Mouse (Mus musculus) lung, embryonic 14.5 days (tissue): Measurements from ENCODE around the gene Naaladl1. TPM values are rescaled to one million over a fixed set of nuclear protein-coding genes. Genes with fewer than 3 reads are reported as not detected.

Source experiments
- ATAC-seq: fragments of 200-750 bp; cut with Nextera tagmentation; 2 replicates; pipeline ENCODE4 v1.8.0; 2017; ENCODE audit warnings: mild to moderate bottlenecking, moderate TSS enrichment, moderate library complexity; ENCODE audit not compliant: insufficient read depth
- DNase-seq: peaks from one replicate; pipeline ENCODE4 v3.0.0-alpha.2; 2015
- H3K27ac ChIP-seq: fragments of 300-500 bp; sonication (generic); 2 replicates; pipeline ENCODE4 v1.5.1; 2014; ENCODE audit warnings: low read depth, mild to moderate bottlenecking, moderate library complexity
- H3K27me3 ChIP-seq: fragments of 300-500 bp; sonication (generic); 2 replicates; pipeline ENCODE4 v1.6.1; 2014; ENCODE audit warnings: low read length, control low read depth; ENCODE audit not compliant: insufficient read depth
- H3K36me3 ChIP-seq: fragments of 300-500 bp; sonication (generic); 2 replicates; pipeline ENCODE4 v1.6.1; 2014; ENCODE audit warnings: control low read depth; ENCODE audit not compliant: insufficient read depth
- H3K4me1 ChIP-seq: fragments of 300-500 bp; sonication (generic); 2 replicates; pipeline ENCODE4 v1.6.1; 2014; ENCODE audit warnings: antibody characterized with exemption, control low read depth; ENCODE audit not compliant: insufficient read depth
- H3K4me2 ChIP-seq: fragments of 300-500 bp; sonication (generic); 2 replicates; pipeline ENCODE4 v1.6.1; 2014; ENCODE audit warnings: mild to moderate bottlenecking
- H3K4me3 ChIP-seq: fragments of 300-500 bp; sonication (generic); 2 replicates; pipeline ENCODE4 v1.5.1; 2014; ENCODE audit warnings: low read depth, low read length
- H3K9ac ChIP-seq: fragments of 300-500 bp; sonication (generic); 2 replicates; pipeline ENCODE4 v1.6.1; 2014
- H3K9me3 ChIP-seq: fragments of 300-500 bp; sonication (generic); 2 replicates; pipeline ENCODE4 v1.6.1; 2016; ENCODE audit warnings: low read depth, low read length, control low read depth
- CTCF ChIP-seq: IDR thresholded peaks from 2 replicates; pipeline ENCODE4 v1.5.1; 2016; ENCODE audit warnings: antibody characterized with exemption, low read depth
- WGBS: fragments of 180-500 bp; shearing (Covaris S2); extraction: QIAGEN DNeasy Blood & Tissue Kit; methylation state at CpG from one replicate; pipeline ENCODE4 v1.1.7; 2014; 5-methylcytosine and 5-hydroxymethylcytosine counted together
- polyA plus RNA-seq: library from polyadenylated mRNA; unstranded; fragments of >200 nt; fragmentation: Nextera tagmentation; extraction: Ambion mirVana; gene quantifications from 2 replicates; pipeline ENCODE4 v1.2.1, GENCODE M21; 2014

Naaladl1 gene
- polyA plus RNA-seq, 1 experiment from 2014 or later = 0.51 TPM

DNA sequence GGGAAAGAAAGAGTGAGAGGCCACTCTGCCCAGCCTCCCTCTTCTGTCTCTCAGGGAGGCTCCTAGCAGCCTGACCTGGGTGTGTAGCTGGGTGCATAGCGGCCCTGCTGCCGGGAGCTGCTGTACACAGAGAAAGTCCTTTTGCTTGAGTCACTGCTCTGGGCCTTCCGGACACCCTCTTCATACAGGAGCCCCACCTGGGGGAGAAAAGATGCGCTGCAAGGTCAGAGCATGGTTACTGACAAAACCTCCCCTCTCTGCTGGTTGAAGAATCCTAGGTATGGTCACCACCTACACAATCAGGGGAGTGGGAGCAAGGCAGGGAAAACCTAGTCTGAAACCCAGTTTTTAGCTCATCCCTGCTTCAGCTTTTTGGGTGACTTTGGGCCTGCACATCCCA is 36.6 kb upstream of the Naaladl1 start:
- H3K9ac ChIP-seq = no peak overlapping the region
- H3K4me2 ChIP-seq = no peak overlapping the region
- H3K9me3 ChIP-seq = no peaks in the 10 kb centered on the region
- peaks cover 44% of the 10 kb centered on the region for H3K36me3 ChIP-seq
- TF ChIP-seq CTCF = no peak
- WGBS = 73% methylated on average over 4 of the region's 4 CpGs
- H3K27me3 ChIP-seq = no peaks in the 10 kb centered on the region
- H3K4me3 ChIP-seq = no peak overlapping the region
- DNase-seq (no peak), ATAC-seq (no peak)
- peaks cover 7% of the 10 kb centered on the region; the same call in 1 of the 2 replicates for H3K4me1 ChIP-seq
- H3K27ac ChIP-seq = no peak overlapping the region

DNA sequence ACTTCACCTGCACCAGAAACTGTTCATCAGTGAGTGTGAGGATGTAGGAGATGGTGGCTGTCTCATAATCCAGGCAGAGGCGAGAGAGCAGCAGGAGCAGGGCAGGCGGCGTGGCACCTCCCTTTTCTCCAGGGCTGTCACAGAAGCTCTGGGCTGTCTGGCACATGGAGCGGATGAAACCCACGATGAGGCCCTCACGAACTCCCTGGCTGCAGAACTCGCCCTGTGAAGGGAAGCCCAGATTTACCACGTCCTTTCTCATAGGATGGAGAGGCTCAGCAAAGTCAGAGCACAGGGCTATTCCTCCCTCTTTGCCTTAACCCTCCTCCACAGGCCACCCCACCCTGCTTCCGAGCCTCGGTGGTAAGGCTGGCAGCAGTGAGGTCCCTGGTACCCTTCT is 35.7 kb upstream of the Naaladl1 start:
- Histone ChIP-seq H3K9me3 (no peaks in the 10 kb centered on the region), H3K4me3 (no peak overlapping the region), H3K4me2 (no peak overlapping the region), H3K36me3 (peaks cover 50% of the 10 kb centered on the region), H3K9ac (no peak overlapping the region), H3K27ac (no peak overlapping the region), H3K4me1 (peaks cover 7% of the 10 kb centered on the region; the same call in 1 of the 2 replicates), H3K27me3 (no peaks in the 10 kb centered on the region)
- no peak for TF ChIP-seq CTCF
- DNase-seq (no peak), ATAC-seq (no peak)
- WGBS = 83% methylated on average over 10 of the region's 10 CpGs

DNA sequence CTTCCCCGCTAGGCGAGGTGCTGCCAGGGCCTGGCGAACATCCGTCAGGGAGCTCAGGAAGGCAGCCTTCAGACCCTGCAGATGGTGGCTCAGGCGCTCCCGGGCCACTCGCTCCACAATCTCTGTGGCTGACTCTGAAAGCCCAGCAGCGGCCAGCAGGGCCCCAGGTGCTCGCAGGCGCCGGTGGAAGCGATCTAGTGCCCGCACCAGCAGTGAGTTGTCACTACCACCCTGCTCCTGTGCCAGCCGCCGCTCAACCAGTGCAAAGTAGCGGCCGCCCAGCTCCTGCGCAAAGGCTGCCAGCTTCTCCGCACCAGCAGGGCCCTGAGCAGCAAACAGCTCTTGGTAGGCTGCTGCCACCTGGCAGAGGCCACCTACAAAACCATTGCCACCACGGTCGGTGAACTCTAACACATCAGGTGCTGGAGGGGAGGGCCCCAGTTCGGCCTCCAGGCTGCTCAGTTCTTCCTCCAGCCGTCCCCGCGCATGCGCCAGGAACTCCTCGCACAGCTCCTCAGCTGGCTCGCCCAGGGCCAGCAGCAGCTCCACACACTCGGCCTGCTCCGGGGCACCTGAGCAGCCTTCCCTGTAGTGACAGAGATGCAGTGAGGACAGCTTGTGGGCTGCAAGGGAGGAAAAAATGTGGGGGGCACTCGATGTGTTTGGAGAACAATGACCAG is 34.9 kb upstream of the Naaladl1 start:
- no peak for TF ChIP-seq CTCF
- Histone ChIP-seq H3K4me2 (no peak overlapping the region), H3K4me1 (peaks cover 7% of the 10 kb centered on the region; the same call in 1 of the 2 replicates), H3K4me3 (no peak overlapping the region), H3K36me3 (peaks cover 58% of the 10 kb centered on the region), H3K9me3 (no peaks in the 10 kb centered on the region), H3K9ac (no peak overlapping the region), H3K27me3 (no peaks in the 10 kb centered on the region), H3K27ac (no peak overlapping the region)
- WGBS = 86% methylated on average over 31 of the region's 31 CpGs
- DNase-seq (no peak), ATAC-seq (no peak)

DNA sequence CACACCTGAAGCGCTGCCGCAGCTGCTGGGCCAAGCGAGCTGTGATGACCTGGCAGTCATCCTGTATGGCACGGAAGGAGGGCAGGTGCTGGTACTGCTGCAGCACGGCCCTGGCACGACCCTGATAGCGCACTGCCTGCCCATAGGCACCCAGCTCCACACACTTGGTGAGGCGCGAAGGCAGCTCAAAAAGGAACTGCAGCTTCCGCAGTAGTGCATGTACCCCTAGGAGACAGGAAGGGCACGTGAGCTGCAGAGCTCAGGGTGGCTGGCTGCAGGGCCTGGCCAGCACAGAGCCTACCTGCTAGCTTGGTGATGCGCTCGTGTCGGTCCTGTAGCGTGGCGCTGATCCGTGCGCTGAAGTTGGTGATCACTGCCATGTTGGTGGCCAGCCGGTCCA is 34.3 kb upstream of the Naaladl1 start:
- ATAC-seq (no peak), DNase-seq (no peak)
- no peak for TF ChIP-seq CTCF
- Histone ChIP-seq H3K36me3 (peaks cover 58% of the 10 kb centered on the region), H3K9me3 (no peaks in the 10 kb centered on the region), H3K27ac (no peak overlapping the region), H3K4me2 (no peak overlapping the region), H3K27me3 (no peaks in the 10 kb centered on the region), H3K9ac (no peak overlapping the region), H3K4me3 (no peak overlapping the region), H3K4me1 (peaks cover 12% of the 10 kb centered on the region; the same call in 1 of the 2 replicates)
- 91% methylated on average over 19 of the region's 19 CpGs for WGBS

DNA sequence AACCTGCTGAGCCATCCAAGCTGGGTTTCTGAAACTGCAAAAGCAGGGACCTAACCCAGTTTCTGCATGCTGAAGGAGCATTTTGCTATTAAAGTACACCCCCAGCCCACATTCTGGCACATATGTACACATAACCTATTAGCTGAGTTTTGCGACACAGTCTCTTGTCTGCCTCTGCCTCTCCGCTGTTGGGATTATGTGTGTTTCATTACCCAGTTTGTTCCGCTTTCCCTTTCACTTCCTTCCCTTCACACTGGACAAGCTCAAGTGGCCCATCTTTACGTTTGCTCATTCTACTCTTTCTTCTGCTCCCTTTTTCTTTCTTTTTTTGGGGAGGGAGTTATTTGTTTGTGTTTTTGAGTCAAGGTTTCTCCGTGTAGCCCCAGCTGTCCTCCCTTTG is 31.7 kb upstream of the Naaladl1 start:
- Histone ChIP-seq H3K36me3 (peaks cover 55% of the 10 kb centered on the region), H3K27ac (no peak overlapping the region), H3K4me3 (no peak overlapping the region), H3K9me3 (no peaks in the 10 kb centered on the region), H3K27me3 (no peaks in the 10 kb centered on the region), H3K4me2 (no peak overlapping the region), H3K9ac (no peak overlapping the region), H3K4me1 (0 out of 2 replicates have a peak, but pooled peaks cover 8% of the 10 kb centered on the region)
- 82% methylated on average over 5 of the region's 5 CpGs for WGBS
- no peak for DNase-seq
- TF ChIP-seq CTCF = no peak
- no peak for ATAC-seq

DNA sequence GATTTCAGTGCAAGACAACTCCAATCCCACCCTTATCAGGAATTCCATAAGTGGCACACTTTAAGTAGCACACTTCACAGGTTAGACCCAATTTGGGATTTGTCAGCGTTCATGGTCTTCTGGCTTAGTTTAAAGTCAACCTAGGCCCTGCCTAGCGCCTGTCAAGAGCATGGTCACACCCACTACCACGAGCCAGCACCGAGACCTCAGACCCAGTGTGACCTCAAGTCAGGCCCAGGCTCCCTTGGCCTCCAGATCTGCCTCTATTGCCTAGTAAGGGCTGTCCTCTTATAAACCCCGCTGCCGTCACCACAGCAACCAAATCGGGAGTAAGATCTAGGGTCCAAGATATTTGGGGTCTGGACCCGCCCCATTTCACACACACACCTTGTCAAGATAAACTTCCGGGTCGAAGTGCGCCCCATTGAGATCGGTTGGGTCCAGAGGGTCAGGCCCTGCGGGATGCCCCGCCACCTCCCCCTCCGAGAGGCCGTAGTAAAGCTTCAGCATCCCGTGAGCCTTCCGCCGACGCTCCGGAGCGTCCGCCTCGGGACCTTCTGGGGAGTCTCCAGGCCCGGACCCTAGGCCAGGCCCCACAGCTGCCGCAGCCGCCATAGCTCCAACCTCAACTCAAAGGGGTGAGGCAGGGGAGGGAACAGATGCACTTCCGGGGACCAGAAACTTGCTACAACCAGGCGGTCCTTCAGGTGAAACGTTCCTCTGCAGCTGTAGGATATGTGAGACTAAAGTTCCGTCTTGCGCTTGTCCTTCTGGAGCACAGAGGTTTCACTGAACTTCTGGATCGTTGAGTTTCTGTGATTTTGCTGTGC is 28.8 kb upstream of the Naaladl1 start, which contains the start of gene Vps51:
TSS of gene Vps51 (minus strand) at position 668 of the 830 bp plus-strand sequence.
- under 1% methylated on average over 33 of the region's 33 CpGs for WGBS
- Histone ChIP-seq H3K27me3 (no peaks in the 10 kb centered on the region), H3K27ac (peak within 1 kb of the TSS; percentile 86), H3K4me2 (peak within 1 kb of the TSS; percentile 93), H3K4me3 (peak within 1 kb of the TSS; percentile 79), H3K36me3 (peaks cover 48% of the 10 kb centered on the region), H3K4me1 (0 out of 2 replicates have a peak, but pooled peaks cover 8% of the 10 kb centered on the region), H3K9me3 (no peaks in the 10 kb centered on the region), H3K9ac (peak within 1 kb of the TSS; percentile 75)
- TF ChIP-seq CTCF = no peak
- DNase-seq (peak; percentile 95), ATAC-seq (peak; percentile 93)

DNA sequence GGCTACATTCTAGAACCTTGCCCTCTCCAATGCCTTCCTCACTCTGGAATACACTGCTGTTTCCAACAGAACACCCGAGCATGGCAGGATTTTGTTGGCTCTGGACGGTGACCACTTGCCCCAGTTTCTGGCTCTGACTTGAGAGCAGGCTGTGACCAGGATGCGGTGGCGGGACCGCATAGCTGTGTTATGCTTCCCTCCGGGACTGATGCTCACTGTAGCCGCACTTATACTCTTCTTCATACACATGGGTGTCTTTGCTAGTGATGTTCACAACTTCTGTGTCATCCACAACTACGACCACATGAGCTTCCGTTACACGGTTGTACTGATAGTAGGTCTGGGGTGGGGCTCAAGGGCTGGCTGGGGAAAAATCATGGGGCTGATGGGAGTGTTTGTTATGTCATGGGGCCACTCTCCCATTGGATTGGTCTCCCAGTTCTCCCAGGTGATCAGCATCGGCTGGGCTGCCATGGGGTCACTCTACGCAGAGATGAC is 25.6 kb upstream of the Naaladl1 start, which contains the start of gene Tmem262:
TSS of gene Tmem262 (plus strand) at position 51 of the 498 bp plus-strand sequence.
- Histone ChIP-seq H3K4me1 (peaks cover 8% of the 10 kb centered on the region; the same call in 1 of the 2 replicates), H3K9me3 (no peaks in the 10 kb centered on the region), H3K9ac (no peak within 1 kb of the TSS), H3K27me3 (no peaks in the 10 kb centered on the region), H3K4me3 (no peak within 1 kb of the TSS), H3K4me2 (no peak within 1 kb of the TSS), H3K27ac (no peak within 1 kb of the TSS), H3K36me3 (peaks cover 37% of the 10 kb centered on the region)
- ATAC-seq (no peak), DNase-seq (no peak)
- 91% methylated on average over 12 of the region's 12 CpGs for WGBS
- TF ChIP-seq CTCF = no peak
